Mouse (Mus musculus) myocyte (in vitro differentiated cells): ENCODE measurements around the gene Zfyve27.

Experiments used
- POLR2AphosphoS2 ChIP-seq: IDR thresholded peaks from one replicate; pipeline ENCODE4 v1.6.1; 2011; ENCODE audit warnings: low read depth, control low read depth; ENCODE audit not compliant: insufficient read length
- TCF12 ChIP-seq: IDR thresholded peaks from one replicate; pipeline ENCODE4 v1.6.1; 2011; ENCODE audit warnings: mild to moderate bottlenecking, control low read depth; ENCODE audit not compliant: poor library complexity, insufficient read depth, severe bottlenecking

GRCm38 (mm10) chr19:42240881-42241280 is 77.1 kb downstream of the Zfyve27 start:
- TF ChIP-seq TCF12 (no peak), POLR2AphosphoS2 (no peak)
